Mouse (Mus musculus) spleen, postnatal 10 days (tissue): ENCODE data around the gene Tuba8.

Experiments
- DNase-seq, 2 experiments: peaks; one replicate each; pipeline ENCODE4 v3.0.0; 2021 to 2022; ENCODE audit warnings: low spot score in 2 of 2

Tuba8 gene

GRCm38 (mm10) chr6:121226744-121227143, 16.2 kb downstream of the Tuba8 start:
- no peak for DNase-seq

GRCm38 (mm10) chr6:121228421-121228820, 17.9 kb downstream of the Tuba8 start:
- DNase-seq: no peak

GRCm38 (mm10) chr6:121232652-121233051, 22.2 kb downstream of the Tuba8 start:
- no peak for DNase-seq

- DNase-seq: no peak
These were observed 25.9 kb downstream of the Tuba8 start for GRCm38 (mm10) chr6:121236386-121236785.

- DNase-seq: no peak
These were observed 27.7 kb downstream of the Tuba8 start for GRCm38 (mm10) chr6:121238209-121238608.

GRCm38 (mm10) chr6:121241780-121242179, 31.3 kb downstream of the Tuba8 start:
- DNase-seq: no peak

- DNase-seq: no peak
These were observed 32.7 kb downstream of the Tuba8 start for GRCm38 (mm10) chr6:121243161-121243560.

- peak; percentile 82 to 93 for DNase-seq
These were observed 34.9 kb downstream of the Tuba8 start, which contains the start of gene Usp18 for GRCm38 (mm10) chr6:121245127-121246036. Gene Usp18, plus strand, starts transcription at chr6:121245906.

- DNase-seq: no peak
These were observed 35.5 kb downstream of the Tuba8 start for GRCm38 (mm10) chr6:121246037-121246361.

- DNase-seq: no peak
These were observed 39.9 kb downstream of the Tuba8 start for GRCm38 (mm10) chr6:121250406-121250805.

GRCm38 (mm10) chr6:121251256-121251655, 40.8 kb downstream of the Tuba8 start:
- DNase-seq: no peak

GRCm38 (mm10) chr6:121260548-121260947, 50.1 kb downstream of the Tuba8 start:
- peak; percentile 69 to 86 for DNase-seq

GRCm38 (mm10) chr6:121261233-121261632, 50.7 kb downstream of the Tuba8 start:
- DNase-seq: peak; percentile 7 to 30

- no peak for DNase-seq
These were observed 51.5 kb downstream of the Tuba8 start for GRCm38 (mm10) chr6:121262004-121262403.

GRCm38 (mm10) chr6:121262496-121262895, 52.0 kb downstream of the Tuba8 start:
- no peak for DNase-seq

- DNase-seq: no peak
These were observed 59.7 kb downstream of the Tuba8 start for GRCm38 (mm10) chr6:121270156-121270555.

- DNase-seq: no peak
These were observed 61.2 kb downstream of the Tuba8 start for GRCm38 (mm10) chr6:121271707-121272074.

- peak; percentile 67 to 77 for DNase-seq
These were observed 61.7 kb downstream of the Tuba8 start for GRCm38 (mm10) chr6:121272075-121272800.

GRCm38 (mm10) chr6:121274356-121274755, 63.9 kb downstream of the Tuba8 start:
- DNase-seq: peak in 1 of 2 experiments; percentile 53
